Mouse (Mus musculus): ENCODE measurements around the gene Ptpn13.

Ptpn13 gene

GRCm38 (mm10) chr5:103647320-103647719 lies 222.3 kb downstream of the Ptpn13 start:
- DNase-seq (ENCODE audit: low read depth) = no peak

Measured in 416B (cell line).